Mouse (Mus musculus) lung, adult 2 months (tissue): ENCODE data around the gene Palb2.

Experiments used
- CTCF ChIP-seq: fragments of 200-500 bp; IDR thresholded peaks from 2 replicates; pipeline ENCODE4 v1.5.1; 2011; ENCODE audit warnings: mild to moderate bottlenecking, low read length, control low read depth; ENCODE audit not compliant: insufficient read depth
- POLR2A ChIP-seq: fragments of 200-500 bp; IDR thresholded peaks from 2 replicates; pipeline ENCODE4 v1.6.1; 2011; ENCODE audit warnings: low read depth, mild to moderate bottlenecking, control low read depth, low read length, borderline replicate concordance; ENCODE audit errors: extremely low read depth

DNA sequence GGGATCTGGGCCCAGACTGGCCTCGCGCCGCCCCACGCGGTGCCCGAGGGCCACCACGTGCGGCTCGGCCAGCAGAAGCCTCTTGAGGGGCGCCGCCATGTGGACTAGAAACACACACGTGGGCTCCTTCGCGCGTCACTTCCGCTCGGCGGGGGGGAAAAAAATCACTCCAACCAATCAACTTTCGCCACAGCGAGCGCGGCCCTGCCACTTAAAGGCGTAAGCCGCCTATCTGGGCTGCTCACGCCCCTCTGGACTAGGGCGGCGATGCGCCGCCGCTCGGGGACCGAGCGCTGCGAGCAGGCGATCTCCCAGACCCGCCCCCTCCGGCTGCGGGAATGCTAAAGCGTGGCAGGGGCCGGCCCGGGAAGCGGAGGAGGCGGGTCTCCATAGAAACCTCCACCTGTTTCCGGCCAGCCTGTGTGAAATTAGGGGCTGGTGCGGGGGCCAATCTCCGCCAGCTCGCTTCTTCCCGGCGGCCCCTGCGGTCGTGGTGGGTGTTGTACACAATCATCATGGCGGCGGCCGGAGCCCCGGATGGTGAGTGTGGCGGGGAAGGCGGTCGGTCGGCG, 65.8 kb downstream of the Palb2 start, which contains the start of the genes Ubfd1 and Ears2:
- TF ChIP-seq CTCF = no peak
- TF ChIP-seq POLR2A = no peak
